Mouse (Mus musculus) forebrain, embryonic 12.5 days (tissue): Measurements from ENCODE around the gene Syt7. TPM values are rescaled to one million over a fixed set of nuclear protein-coding genes. Genes with fewer than 3 reads are reported as not detected.

Experiments
- ATAC-seq: fragments of 200-750 bp; cut with Nextera tagmentation; 2 replicates; pipeline ENCODE4 v1.8.0; 2017; ENCODE audit warnings: moderate TSS enrichment; ENCODE audit not compliant: low FRiP score
- H3K27ac ChIP-seq: fragments of 300-500 bp; sonication (generic); 2 replicates; pipeline ENCODE4 v1.5.1; 2016; ENCODE audit warnings: mild to moderate bottlenecking
- H3K27me3 ChIP-seq: fragments of 300-500 bp; sonication (generic); 2 replicates; pipeline ENCODE4 v1.6.1; 2016; ENCODE audit warnings: mild to moderate bottlenecking
- H3K36me3 ChIP-seq: fragments of 300-500 bp; sonication (generic); replicated peaks from 2 replicates; pipeline ENCODE4 v1.6.1; 2016; ENCODE audit warnings: mild to moderate bottlenecking
- H3K4me1 ChIP-seq: fragments of 300-500 bp; sonication (generic); 2 replicates; pipeline ENCODE4 v1.6.1; 2016
- H3K4me2 ChIP-seq: fragments of 300-500 bp; sonication (generic); 2 replicates; pipeline ENCODE4 v1.6.1; 2016; ENCODE audit warnings: mild to moderate bottlenecking, moderate library complexity
- H3K4me3 ChIP-seq: fragments of 300-500 bp; sonication (generic); replicated peaks from 2 replicates; pipeline ENCODE4 v1.5.1; 2016; ENCODE audit warnings: mild to moderate bottlenecking
- H3K9ac ChIP-seq: fragments of 300-500 bp; sonication (generic); 2 replicates; pipeline ENCODE4 v1.6.1; 2016; ENCODE audit warnings: mild to moderate bottlenecking
- H3K9me3 ChIP-seq: fragments of 300-500 bp; sonication (generic); 2 replicates; pipeline ENCODE4 v1.6.1; 2016
- WGBS: fragments of 180-500 bp; shearing (Covaris S2); methylation state at CpG from one replicate; pipeline ENCODE4 v1.1.7; 2016; 5-methylcytosine and 5-hydroxymethylcytosine counted together
- polyA plus RNA-seq: library from polyadenylated mRNA; unstranded; fragments of >200 nt; fragmentation: Nextera tagmentation; extraction: Ambion mirVana; gene quantifications from 2 replicates; pipeline ENCODE4 v1.2.1, GENCODE M21; 2016

The Syt7 gene
- polyA plus RNA-seq, 1 experiment from 2014 or later = 5.5 TPM

GRCm38 (mm10) chr19:10390099-10390680 is 1.3 kb downstream of the Syt7 start:
- no peak overlapping the region for H3K27ac ChIP-seq
- 13% methylated on average over 12 of the region's 12 CpGs for WGBS
- peak overlapping the region; percentile 75 for H3K4me2 ChIP-seq
- no peaks in the 10 kb centered on the region for H3K9me3 ChIP-seq
- H3K27me3 ChIP-seq = peaks cover 43% of the 10 kb centered on the region
- peaks cover 49% of the 10 kb centered on the region for H3K4me1 ChIP-seq
- no peak for ATAC-seq
- H3K36me3 ChIP-seq = no peaks in the 10 kb centered on the region
- H3K9ac ChIP-seq = peak overlapping the region; percentile 80
- peak overlapping the region; percentile 76 for H3K4me3 ChIP-seq

GRCm38 (mm10) chr19:10391028-10391427 is 2.1 kb downstream of the Syt7 start:
- WGBS = 91% methylated on average over 7 of the region's 7 CpGs
- Histone ChIP-seq H3K9me3 (no peaks in the 10 kb centered on the region), H3K4me2 (no peak overlapping the region), H3K4me1 (peaks cover 47% of the 10 kb centered on the region), H3K27me3 (peaks cover 40% of the 10 kb centered on the region), H3K27ac (no peak overlapping the region), H3K36me3 (no peaks in the 10 kb centered on the region), H3K9ac (no peak overlapping the region), H3K4me3 (no peak overlapping the region)
- no peak for ATAC-seq

- H3K9ac ChIP-seq = no peak overlapping the region
- no peaks in the 10 kb centered on the region for H3K9me3 ChIP-seq
- 19% methylated on average over 3 of the region's 3 CpGs for WGBS
- peaks cover 39% of the 10 kb centered on the region for H3K27me3 ChIP-seq
- no peak overlapping the region for H3K4me3 ChIP-seq
- H3K4me1 ChIP-seq = peaks cover 47% of the 10 kb centered on the region
- H3K36me3 ChIP-seq = no peaks in the 10 kb centered on the region
- no peak for ATAC-seq
- no peak overlapping the region for H3K27ac ChIP-seq
- H3K4me2 ChIP-seq = no peak overlapping the region
Observed at GRCm38 (mm10) chr19:10391995-10392394, 3.1 kb downstream of the Syt7 start.

GRCm38 (mm10) chr19:10393471-10393870 is 4.6 kb downstream of the Syt7 start:
- Histone ChIP-seq H3K4me3 (no peak overlapping the region), H3K9ac (no peak overlapping the region), H3K9me3 (no peaks in the 10 kb centered on the region), H3K27ac (no peak overlapping the region), H3K4me1 (peaks cover 57% of the 10 kb centered on the region), H3K4me2 (no peak overlapping the region), H3K27me3 (peaks cover 28% of the 10 kb centered on the region), H3K36me3 (no peaks in the 10 kb centered on the region)
- no peak for ATAC-seq
- 92% methylated on average over 6 of the region's 6 CpGs for WGBS

GRCm38 (mm10) chr19:10393874-10394500 is 5.1 kb downstream of the Syt7 start:
- H3K4me3 ChIP-seq = no peak overlapping the region
- no peaks in the 10 kb centered on the region for H3K9me3 ChIP-seq
- ATAC-seq = no peak
- peaks cover 57% of the 10 kb centered on the region for H3K4me1 ChIP-seq
- H3K36me3 ChIP-seq = no peaks in the 10 kb centered on the region
- peak overlapping the region; percentile 36; the same call in 1 of the 2 replicates for H3K27ac ChIP-seq
- H3K4me2 ChIP-seq = no peak overlapping the region
- H3K27me3 ChIP-seq = peaks cover 28% of the 10 kb centered on the region
- 72% methylated on average over 15 of the region's 15 CpGs for WGBS
- peak overlapping the region; percentile 40; the same call in 1 of the 2 replicates for H3K9ac ChIP-seq

GRCm38 (mm10) chr19:10395174-10395573 is 6.3 kb downstream of the Syt7 start:
- 14% methylated on average over 8 of the region's 8 CpGs for WGBS
- Histone ChIP-seq H3K36me3 (no peaks in the 10 kb centered on the region), H3K9ac (no peak overlapping the region), H3K4me3 (no peak overlapping the region), H3K27me3 (peaks cover 21% of the 10 kb centered on the region), H3K9me3 (no peaks in the 10 kb centered on the region), H3K4me1 (peaks cover 48% of the 10 kb centered on the region), H3K27ac (peak overlapping the region; percentile 86), H3K4me2 (no peak overlapping the region)
- ATAC-seq = peak; percentile 75

GRCm38 (mm10) chr19:10396962-10397361 is 8.1 kb downstream of the Syt7 start:
- H3K9ac ChIP-seq = no peak overlapping the region
- H3K4me1 ChIP-seq = peaks cover 51% of the 10 kb centered on the region
- peaks cover 4% of the 10 kb centered on the region; the same call in 1 of the 2 replicates for H3K27me3 ChIP-seq
- 79% methylated on average over 2 of the region's 2 CpGs for WGBS
- H3K4me2 ChIP-seq = no peak overlapping the region
- H3K4me3 ChIP-seq = no peak overlapping the region
- no peak for ATAC-seq
- no peak overlapping the region for H3K27ac ChIP-seq
- H3K36me3 ChIP-seq = no peaks in the 10 kb centered on the region
- no peaks in the 10 kb centered on the region for H3K9me3 ChIP-seq

- H3K4me2 ChIP-seq = no peak overlapping the region
- 0 out of 2 replicates have a peak, but pooled peaks cover 3% of the 10 kb centered on the region for H3K27me3 ChIP-seq
- 48% methylated on average over 8 of the region's 8 CpGs for WGBS
- H3K4me1 ChIP-seq = peaks cover 48% of the 10 kb centered on the region
- peak overlapping the region; percentile 31; the same call in 1 of the 2 replicates for H3K27ac ChIP-seq
- H3K9me3 ChIP-seq = no peaks in the 10 kb centered on the region
- no peaks in the 10 kb centered on the region for H3K36me3 ChIP-seq
- H3K4me3 ChIP-seq = no peak overlapping the region
- no peak for ATAC-seq
- no peak overlapping the region for H3K9ac ChIP-seq
Observed at GRCm38 (mm10) chr19:10397479-10398153, 8.7 kb downstream of the Syt7 start.

- Histone ChIP-seq H3K4me3 (no peak overlapping the region), H3K4me2 (no peak overlapping the region), H3K9me3 (no peaks in the 10 kb centered on the region), H3K4me1 (peaks cover 45% of the 10 kb centered on the region), H3K27ac (no peak overlapping the region), H3K9ac (no peak overlapping the region), H3K36me3 (no peaks in the 10 kb centered on the region), H3K27me3 (peaks cover 6% of the 10 kb centered on the region; the same call in 1 of the 2 replicates)
- WGBS = 76% methylated on average over 6 of the region's 6 CpGs
- no peak for ATAC-seq
Observed at GRCm38 (mm10) chr19:10398296-10398695, 9.4 kb downstream of the Syt7 start.

GRCm38 (mm10) chr19:10402771-10403494 is 14.0 kb downstream of the Syt7 start:
- no peaks in the 10 kb centered on the region for H3K36me3 ChIP-seq
- no peaks in the 10 kb centered on the region for H3K9me3 ChIP-seq
- peaks cover 36% of the 10 kb centered on the region for H3K4me1 ChIP-seq
- H3K9ac ChIP-seq = no peak overlapping the region
- H3K27ac ChIP-seq = no peak overlapping the region
- WGBS = 23% methylated on average over 16 of the region's 16 CpGs
- peaks cover 6% of the 10 kb centered on the region; the same call in 1 of the 2 replicates for H3K27me3 ChIP-seq
- no peak for ATAC-seq
- no peak overlapping the region for H3K4me2 ChIP-seq
- H3K4me3 ChIP-seq = no peak overlapping the region

GRCm38 (mm10) chr19:10403593-10404380 is 14.9 kb downstream of the Syt7 start:
- no peaks in the 10 kb centered on the region for H3K9me3 ChIP-seq
- peaks cover 32% of the 10 kb centered on the region for H3K4me1 ChIP-seq
- H3K9ac ChIP-seq = no peak overlapping the region
- WGBS = 77% methylated on average over 10 of the region's 10 CpGs
- no peak overlapping the region for H3K4me2 ChIP-seq
- H3K36me3 ChIP-seq = no peaks in the 10 kb centered on the region
- ATAC-seq = 0 out of 2 replicates have a peak, but pooled peaks have one; percentile 27
- no peak overlapping the region for H3K27ac ChIP-seq
- H3K4me3 ChIP-seq = no peak overlapping the region
- H3K27me3 ChIP-seq = peaks cover 6% of the 10 kb centered on the region; the same call in 1 of the 2 replicates
